Mouse (Mus musculus) forelimb bud, embryonic 11.5 days (tissue): ENCODE measurements around the gene Olfr707.
"Not testable (repeated sequence)": the region's sequence is repeated elsewhere in the genome, so short reads cannot be mapped to it uniquely, and the experiment has no call there.

Experiments
- DNase-seq: peaks from one replicate; pipeline ENCODE4 v3.0.0-alpha.2; 2012; ENCODE audit warnings: low read depth, low spot score

Olfr707 gene

DNA sequence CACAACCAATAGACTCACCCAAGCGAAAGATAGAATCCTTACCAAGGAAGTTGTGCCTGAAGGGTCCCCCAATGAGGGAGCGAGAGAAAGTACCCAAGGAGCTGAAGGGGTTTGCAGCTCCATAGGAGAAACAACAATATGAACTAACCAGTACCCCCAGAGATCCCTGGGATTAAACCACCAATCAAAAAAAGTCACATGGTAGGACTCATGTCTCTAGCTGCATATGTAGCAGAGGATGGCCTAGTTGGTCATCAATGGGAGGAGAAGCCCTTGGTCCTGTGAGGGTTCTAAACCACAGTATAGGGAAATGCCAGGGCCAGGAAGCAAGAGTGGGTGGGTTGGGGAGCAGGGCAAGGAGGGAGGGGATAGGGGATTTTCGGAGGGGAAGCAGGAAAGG is at the start of gene Olfr707:
Olfr707 (minus strand) TSS at position 101 of the 400 bp plus-strand sequence.
- DNase-seq, result not testable (repeated sequence)

DNA sequence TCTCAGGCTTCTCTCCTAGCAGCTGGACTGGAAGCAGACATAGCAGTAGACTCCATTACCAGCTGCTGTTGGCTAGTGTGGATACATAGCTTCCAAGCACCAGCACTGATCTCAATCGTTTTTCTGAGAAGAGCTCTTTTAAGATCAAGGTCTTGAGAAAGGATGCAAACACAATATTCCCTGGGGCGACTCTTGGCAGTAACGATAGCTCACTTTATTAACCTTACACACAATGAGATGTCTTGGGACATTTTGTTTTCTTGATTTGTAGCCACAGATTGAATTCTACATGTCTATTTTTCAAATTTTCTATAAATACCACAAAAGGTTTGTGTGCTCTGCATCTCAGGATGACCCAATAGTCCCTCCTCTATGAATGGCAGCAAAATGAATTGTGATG is 47.2 kb upstream of the Olfr707 start, which contains the start of gene Olfr710:
Olfr710 (minus strand) TSS at position 101 of the 400 bp plus-strand sequence.
- no peak for DNase-seq

DNA sequence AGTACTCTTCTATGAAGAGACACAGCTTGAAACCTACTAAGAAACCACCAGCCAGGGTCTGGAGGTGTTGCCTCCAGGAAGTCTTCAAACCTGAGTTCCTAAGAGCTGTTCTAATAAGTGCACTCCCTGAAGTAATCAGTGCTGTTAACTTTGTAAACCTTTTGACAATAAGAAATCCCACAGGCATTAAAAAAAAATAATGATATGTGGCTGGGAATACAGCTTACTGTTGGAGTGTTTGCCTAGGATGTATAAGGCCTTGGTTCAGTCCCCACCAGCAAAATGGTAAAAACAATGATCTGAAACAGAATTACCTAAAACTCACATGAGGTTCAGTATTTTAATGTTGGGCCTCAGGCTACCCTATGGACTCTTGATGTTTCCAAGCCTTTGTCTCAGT is 31.1 kb upstream of the Olfr707 start, which contains the start of gene Olfr709-ps1:
Olfr709-ps1 (minus strand) TSS at position 101 of the 400 bp plus-strand sequence.
- DNase-seq, result no peak

DNA sequence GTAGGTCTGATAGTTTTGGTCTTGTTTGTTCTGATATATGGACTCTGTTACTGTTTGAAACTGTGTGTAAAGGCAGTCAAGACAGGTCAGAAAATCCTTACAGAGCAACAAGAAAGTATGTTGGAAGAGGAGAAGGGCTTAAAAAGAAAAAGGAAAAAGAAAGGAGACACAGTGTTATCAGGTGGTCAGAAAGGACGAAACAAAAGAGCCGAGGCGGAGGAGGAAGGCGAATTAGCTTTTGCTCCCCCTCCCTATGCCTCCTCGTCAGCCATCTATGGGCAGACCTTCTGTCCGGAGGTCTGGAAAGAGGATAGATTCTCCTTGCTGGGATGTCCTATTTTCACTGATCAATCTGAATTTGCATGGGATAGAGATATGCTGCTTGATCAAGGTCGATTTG is 19.9 kb upstream of the Olfr707 start:
- not testable (repeated sequence) for DNase-seq

DNA sequence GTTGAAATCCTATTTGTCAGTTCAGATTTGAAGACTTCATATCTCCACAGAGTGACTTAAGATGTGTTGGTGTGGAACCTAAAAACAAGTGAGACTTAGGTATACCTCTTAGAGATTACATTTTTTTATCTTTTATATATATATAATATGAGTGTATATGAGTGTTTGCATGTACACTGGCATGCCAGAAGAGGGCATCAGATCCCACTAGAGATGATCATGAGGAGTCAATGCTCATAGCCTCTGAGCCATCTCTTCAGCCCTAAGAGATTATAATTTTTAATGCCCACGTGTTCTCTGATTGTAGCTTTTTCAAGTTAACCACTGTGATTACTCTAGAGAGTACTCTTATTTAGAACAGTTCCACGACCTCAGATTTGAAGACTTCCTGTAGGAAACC is 6.6 kb upstream of the Olfr707 start, which contains the start of gene Olfr1532-ps1:
Olfr1532-ps1 (plus strand) TSS at position 326 of the 400 bp plus-strand sequence.
- DNase-seq, result no peak

DNA sequence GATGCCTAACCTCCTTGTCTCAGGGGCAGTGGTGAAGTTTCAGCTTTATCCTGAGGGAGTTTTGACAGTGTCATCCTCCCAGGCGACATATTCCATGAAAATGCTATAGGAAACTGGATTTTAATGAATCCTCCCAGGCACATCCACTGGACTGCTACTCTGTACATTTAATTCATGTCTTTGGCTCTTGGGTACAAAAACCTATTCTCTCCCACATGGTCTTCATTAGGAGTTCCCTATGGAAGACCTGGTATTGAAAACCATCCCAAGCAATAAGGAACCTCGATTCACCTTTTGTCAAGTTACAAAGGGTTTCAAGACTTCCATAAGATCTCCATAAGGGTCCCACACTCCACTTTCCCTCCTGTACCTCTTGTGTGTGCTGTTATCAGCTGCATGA is 13.0 kb downstream of the Olfr707 start, which contains the start of gene Olfr706:
Olfr706 (minus strand) TSS at position 101 of the 400 bp plus-strand sequence.
- no peak for DNase-seq

DNA sequence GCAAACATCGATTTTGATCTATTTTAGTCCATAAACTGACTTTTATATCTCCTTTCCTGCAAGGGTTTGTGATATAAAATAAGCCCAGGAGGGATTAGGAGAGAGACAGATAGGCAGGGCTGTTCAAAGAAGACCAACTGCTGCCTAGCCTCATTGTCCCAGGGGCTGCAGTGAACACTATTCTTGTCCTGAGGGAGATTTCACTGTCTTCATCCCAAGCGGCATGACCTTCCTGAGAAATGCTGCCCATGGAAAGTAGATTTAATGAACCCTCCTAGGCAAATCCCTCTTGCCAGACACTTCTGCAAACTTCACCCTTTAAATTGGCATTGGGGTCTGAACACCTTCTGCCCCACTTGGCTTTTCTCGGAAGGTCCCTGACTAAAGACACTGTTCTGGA is 24.2 kb downstream of the Olfr707 start, which contains the start of gene Olfr705:
Olfr705 (minus strand) TSS at position 101 of the 400 bp plus-strand sequence.
- no peak for DNase-seq

DNA sequence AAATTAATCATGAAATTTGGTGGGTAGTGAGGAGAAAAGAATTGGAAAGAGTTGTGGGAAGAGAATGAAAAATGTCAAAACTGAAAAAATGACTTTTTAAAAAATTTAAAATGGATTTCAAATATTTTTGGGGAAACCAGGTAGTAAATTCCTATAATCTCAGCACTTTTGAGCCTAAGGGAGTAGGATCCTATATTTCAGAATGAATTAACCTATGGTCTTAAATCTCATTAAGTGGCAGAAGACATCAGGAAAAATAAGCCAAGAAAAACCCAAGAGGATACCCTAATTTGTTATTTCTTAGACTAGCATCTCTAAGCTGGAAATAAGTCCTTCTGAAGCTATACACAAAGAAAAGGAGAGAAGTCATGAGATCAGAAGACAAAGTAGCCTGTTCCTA is 38.2 kb downstream of the Olfr707 start, which contains the start of gene Olfr704:
Olfr704 (plus strand) TSS at position 301 of the 400 bp plus-strand sequence.
- no peak for DNase-seq

DNA sequence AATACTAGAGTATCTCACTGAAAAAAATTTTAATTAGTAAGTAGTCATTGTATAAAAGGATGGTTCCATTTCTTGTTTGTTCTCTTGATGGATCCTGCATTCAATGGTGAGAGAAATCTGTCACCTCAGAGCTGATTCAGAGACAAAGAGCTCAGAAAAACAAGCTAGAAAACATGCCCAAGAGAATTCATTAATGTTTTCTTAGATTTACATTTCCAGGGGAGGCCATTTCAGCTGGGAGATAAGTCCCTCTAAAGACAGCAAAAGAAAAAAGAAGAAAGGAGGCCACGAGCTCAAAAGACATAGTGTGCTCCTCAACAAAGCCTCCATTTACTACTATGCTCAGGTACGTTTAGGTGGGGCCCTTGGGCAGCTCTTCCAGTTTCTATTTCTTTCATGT is 58.0 kb downstream of the Olfr707 start, which contains the start of gene Olfr703:
Olfr703 (plus strand) TSS at position 301 of the 400 bp plus-strand sequence.
- DNase-seq, result no peak
